ENCODE assay signal across 19 mouse cellular contexts in genomic region chr7:109282106-109282505, GRCm38 (mm10).
"Had no signal": no experiment of that assay in that cellular context is flagged by ENCODE, and none has a peak within 500 bp of the region (broad histone marks: within the 10 kb centered on the region; RNA-seq: fewer than 3 reads in every experiment).

No protein-coding gene starts in this region.

- H3K27me3 ChIP-seq: midbrain, embryonic 12.5 days; neural tube, embryonic 13.5 days had no signal

- DNase-seq: lung, adult 18-20 months; lung, embryonic 14.5 days; lung, postnatal 10 days; lung, postnatal 4 days; midbrain, embryonic 14.5 days; retina, postnatal 1 day; right cerebral cortex, adult 18-20 months; right cerebral cortex, postnatal 25 days; right cerebral cortex, postnatal 4 days; spleen, adult 18-20 months; thymus, adult 18-20 months; thymus, postnatal 14 days; thymus, postnatal 36 days had no signal

- ATAC-seq: midbrain, embryonic 16.5 days had no signal

- H3K27ac ChIP-seq: midbrain, embryonic 10.5 days; midbrain, embryonic 12.5 days; neural tube, embryonic 13.5 days; neural tube, embryonic 15.5 days had no signal

- H3K4me1 ChIP-seq: neural tube, embryonic 15.5 days had no signal

- H3K36me3 ChIP-seq: midbrain, embryonic 10.5 days; midbrain, embryonic 12.5 days; neural tube, embryonic 13.5 days; neural tube, embryonic 15.5 days had no signal

- H3K9ac ChIP-seq: lung, embryonic 14.5 days; midbrain, embryonic 12.5 days; neural tube, embryonic 13.5 days; neural tube, embryonic 15.5 days had no signal

- H3K9me3 ChIP-seq: midbrain, embryonic 10.5 days; midbrain, embryonic 12.5 days; neural tube, embryonic 13.5 days; neural tube, embryonic 15.5 days had no signal

- H3K4me2 ChIP-seq: lung, embryonic 14.5 days; midbrain, embryonic 12.5 days; neural tube, embryonic 13.5 days; neural tube, embryonic 15.5 days had no signal

- H3K4me3 ChIP-seq: midbrain, embryonic 10.5 days; midbrain, embryonic 12.5 days; myocyte; neural tube, embryonic 13.5 days; neural tube, embryonic 15.5 days had no signal
